Mouse (Mus musculus): ENCODE data around the gene Map2k4. TPM values are rescaled to one million over a fixed set of nuclear protein-coding genes. Genes with fewer than 3 reads are reported as not detected.

The Map2k4 gene
- 153 and 157 TPM in 2 replicates for total RNA-seq (2014; rRNA removed)
- 83.5 and 111 TPM in 2 replicates for polyA plus RNA-seq (2015; fragmentation: Nextera tagmentation; extraction: Ambion mirVana)

DNA sequence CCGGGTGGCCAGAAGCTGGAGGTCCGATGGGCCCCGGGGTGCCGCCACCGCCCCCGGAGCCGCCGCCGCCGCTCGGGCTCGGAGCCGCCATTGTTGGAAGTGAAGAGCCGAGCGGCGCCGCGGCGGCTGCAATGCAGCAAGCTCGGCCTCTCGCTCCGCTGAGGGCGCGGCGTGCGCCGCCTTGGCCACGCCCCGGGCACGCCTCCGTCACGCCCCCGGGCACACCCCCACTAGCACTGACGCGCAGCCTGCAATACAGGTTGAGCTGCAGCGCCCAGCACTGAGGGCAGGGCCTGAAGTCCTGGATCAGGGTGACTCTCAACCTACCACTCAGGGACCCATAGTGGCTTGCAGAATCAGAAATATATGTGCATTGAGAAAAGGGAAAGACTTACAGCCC lies at the start of gene Map2k4:
TSS of gene Map2k4 (minus strand) at position 144 of the 400 bp plus-strand sequence.
- H3K27me3 ChIP-seq (ENCODE audit: insufficient read depth, low read length), result no peaks in the 10 kb centered on the region
- ATAC-seq (peak; percentile 100), DNase-seq (peak; percentile 94)
- H3K9ac ChIP-seq, result peak within 1 kb of the TSS; percentile 95
- H3K4me3 ChIP-seq (ENCODE audit: low read depth, low read length), result peak within 1 kb of the TSS; percentile 98
- WGBS, result 3% methylated on average over 36 of the region's 36 CpGs
- TF ChIP-seq CTCF (IDR thresholded peaks at IDR 0.05; ENCODE audit: low read depth), result 0 out of 2 replicates have a peak, but pooled peaks have one; percentile 9
- peak within 1 kb of the TSS; percentile 89 for H3K27ac ChIP-seq (ENCODE audit: low read depth, low read length)
- H3K9me3 ChIP-seq (ENCODE audit: low read length), result no peaks in the 10 kb centered on the region
- peaks cover 8% of the 10 kb centered on the region; the same call in 1 of the 2 replicates for H3K4me1 ChIP-seq (ENCODE audit: insufficient read depth)
- H3K36me3 ChIP-seq (ENCODE audit: insufficient read depth), result no peaks in the 10 kb centered on the region
- H3K4me2 ChIP-seq (ENCODE audit: low read depth), result peak within 1 kb of the TSS; percentile 69

DNA sequence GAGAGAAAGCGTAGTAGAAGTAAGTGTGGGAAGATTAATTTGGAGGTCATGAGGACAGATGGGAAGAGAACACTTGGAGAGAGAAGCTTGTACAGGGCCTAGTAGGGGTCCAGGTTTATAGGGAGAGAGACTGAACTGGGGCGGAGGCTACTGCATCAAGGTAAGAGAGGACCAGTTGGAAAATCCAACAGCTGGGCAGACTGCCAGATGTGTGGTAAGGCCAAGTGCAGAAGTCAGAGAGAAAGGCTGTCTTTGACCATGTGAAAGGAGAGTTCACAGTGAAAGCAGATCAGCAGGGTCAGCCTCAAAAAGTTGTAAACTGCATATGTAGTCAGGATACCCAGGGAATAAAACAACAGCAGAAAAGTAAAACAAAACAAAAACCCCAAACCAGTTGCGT lies 36.5 kb upstream of the Map2k4 start:
- DNase-seq, result no peak
- no peak overlapping the region for H3K9ac ChIP-seq
- no peak overlapping the region for H3K4me3 ChIP-seq (ENCODE audit: low read depth, low read length)
- no peak for TF ChIP-seq CTCF (IDR thresholded peaks at IDR 0.05; ENCODE audit: low read depth)
- WGBS, result 90% methylated on average over 3 of the region's 3 CpGs
- peaks cover 44% of the 10 kb centered on the region for H3K36me3 ChIP-seq (ENCODE audit: insufficient read depth)
- H3K4me2 ChIP-seq (ENCODE audit: low read depth), result no peak overlapping the region
- no peak overlapping the region for H3K27ac ChIP-seq (ENCODE audit: low read depth, low read length)
- H3K9me3 ChIP-seq (ENCODE audit: low read length), result no peaks in the 10 kb centered on the region
- no peaks in the 10 kb centered on the region for H3K27me3 ChIP-seq (ENCODE audit: insufficient read depth, low read length)
- ATAC-seq, result no peak
- no peaks in the 10 kb centered on the region for H3K4me1 ChIP-seq (ENCODE audit: insufficient read depth)

DNA sequence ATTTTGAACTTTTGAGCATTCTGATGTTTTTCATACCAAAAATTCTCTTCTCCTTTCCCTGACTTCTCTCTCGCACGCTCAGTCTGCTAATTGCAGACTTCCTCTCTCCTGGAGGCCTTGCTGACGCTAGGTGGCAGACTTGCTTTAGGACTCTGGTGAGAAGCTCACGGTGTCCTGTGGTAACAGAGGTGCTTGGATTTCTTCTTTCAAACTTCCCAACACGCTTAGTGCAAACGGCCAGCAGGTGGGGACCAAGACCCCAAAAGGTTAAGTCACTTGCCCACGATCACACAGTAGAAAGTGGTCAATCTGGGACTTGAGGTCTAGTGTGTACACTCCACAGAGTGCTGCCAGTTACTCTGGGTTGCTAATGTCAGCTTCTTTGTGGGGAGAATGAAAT lies 32.8 kb upstream of the Map2k4 start:
- Histone ChIP-seq H3K4me2 (ENCODE audit: low read depth) (no peak overlapping the region), H3K4me1 (ENCODE audit: insufficient read depth) (no peaks in the 10 kb centered on the region), H3K4me3 (ENCODE audit: low read depth, low read length) (no peak overlapping the region), H3K27me3 (ENCODE audit: insufficient read depth, low read length) (no peaks in the 10 kb centered on the region), H3K36me3 (ENCODE audit: insufficient read depth) (peaks cover 29% of the 10 kb centered on the region), H3K9ac (no peak overlapping the region), H3K9me3 (ENCODE audit: low read length) (no peaks in the 10 kb centered on the region), H3K27ac (ENCODE audit: low read depth, low read length) (no peak overlapping the region)
- peak; percentile 93 for TF ChIP-seq CTCF (IDR thresholded peaks at IDR 0.05; ENCODE audit: low read depth)
- 9% methylated on average over 7 of the region's 7 CpGs for WGBS
- ATAC-seq (peak; percentile 90), DNase-seq (peak; percentile 87)

DNA sequence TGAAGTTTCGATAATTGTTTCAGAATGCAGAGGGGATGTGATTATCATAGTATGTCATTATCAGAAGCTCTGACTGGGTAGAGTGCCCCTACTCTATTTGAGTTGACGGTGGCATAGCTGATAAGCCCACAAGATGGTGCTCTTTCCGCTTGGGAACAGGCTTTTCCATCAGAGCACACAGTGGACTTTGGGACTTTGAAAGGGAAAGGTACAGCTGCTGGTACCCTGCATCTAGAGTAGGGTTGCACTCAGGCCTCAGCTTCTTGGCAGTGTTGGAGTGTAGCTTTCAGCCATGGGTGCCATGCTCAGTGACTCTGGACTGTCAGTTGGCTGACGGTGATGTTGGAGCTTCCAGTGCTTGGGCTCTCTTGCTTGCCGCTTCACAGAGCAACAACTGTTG lies 32.2 kb upstream of the Map2k4 start:
- peak; percentile 84 for TF ChIP-seq CTCF (IDR thresholded peaks at IDR 0.05; ENCODE audit: low read depth)
- 68% methylated on average over 5 of the region's 5 CpGs for WGBS
- Histone ChIP-seq H3K9me3 (ENCODE audit: low read length) (no peaks in the 10 kb centered on the region), H3K4me2 (ENCODE audit: low read depth) (no peak overlapping the region), H3K27ac (ENCODE audit: low read depth, low read length) (no peak overlapping the region), H3K4me3 (ENCODE audit: low read depth, low read length) (no peak overlapping the region), H3K27me3 (ENCODE audit: insufficient read depth, low read length) (no peaks in the 10 kb centered on the region), H3K36me3 (ENCODE audit: insufficient read depth) (peaks cover 34% of the 10 kb centered on the region), H3K4me1 (ENCODE audit: insufficient read depth) (no peaks in the 10 kb centered on the region), H3K9ac (no peak overlapping the region)
- ATAC-seq (peak; percentile 78), DNase-seq (peak; percentile 65)

DNA sequence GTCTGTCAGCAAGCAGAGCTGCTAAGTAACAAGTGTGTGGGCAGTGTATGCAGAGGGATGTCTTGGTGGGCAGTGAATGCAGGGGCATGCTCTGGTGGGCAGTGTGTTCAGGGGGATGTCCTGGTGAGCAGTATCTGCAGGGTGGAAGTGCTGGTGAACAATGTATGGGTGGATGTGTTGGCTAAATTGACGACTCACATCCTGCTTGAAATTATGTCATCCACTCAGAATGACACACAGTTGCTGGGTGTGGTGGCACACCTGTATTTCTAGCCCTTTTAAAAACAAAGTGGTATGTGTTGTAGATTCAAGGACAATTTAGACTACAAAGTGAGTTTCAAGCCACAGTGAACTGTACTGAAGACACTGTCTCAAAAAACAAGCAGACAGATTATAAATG lies 30.1 kb upstream of the Map2k4 start:
- no peak overlapping the region for H3K9ac ChIP-seq
- H3K4me1 ChIP-seq (ENCODE audit: insufficient read depth), result no peaks in the 10 kb centered on the region
- whole genome bisulfite sequencing, result 94% methylated on average over 1 of the region's 1 CpGs
- no peak overlapping the region for H3K27ac ChIP-seq (ENCODE audit: low read depth, low read length)
- no peaks in the 10 kb centered on the region for H3K27me3 ChIP-seq (ENCODE audit: insufficient read depth, low read length)
- H3K4me2 ChIP-seq (ENCODE audit: low read depth), result no peak overlapping the region
- no peak overlapping the region for H3K4me3 ChIP-seq (ENCODE audit: low read depth, low read length)
- H3K9me3 ChIP-seq (ENCODE audit: low read length), result no peaks in the 10 kb centered on the region
- DNase-seq (no peak), ATAC-seq (no peak)
- TF ChIP-seq CTCF (IDR thresholded peaks at IDR 0.05; ENCODE audit: low read depth), result no peak
- peaks cover 44% of the 10 kb centered on the region for H3K36me3 ChIP-seq (ENCODE audit: insufficient read depth)

DNA sequence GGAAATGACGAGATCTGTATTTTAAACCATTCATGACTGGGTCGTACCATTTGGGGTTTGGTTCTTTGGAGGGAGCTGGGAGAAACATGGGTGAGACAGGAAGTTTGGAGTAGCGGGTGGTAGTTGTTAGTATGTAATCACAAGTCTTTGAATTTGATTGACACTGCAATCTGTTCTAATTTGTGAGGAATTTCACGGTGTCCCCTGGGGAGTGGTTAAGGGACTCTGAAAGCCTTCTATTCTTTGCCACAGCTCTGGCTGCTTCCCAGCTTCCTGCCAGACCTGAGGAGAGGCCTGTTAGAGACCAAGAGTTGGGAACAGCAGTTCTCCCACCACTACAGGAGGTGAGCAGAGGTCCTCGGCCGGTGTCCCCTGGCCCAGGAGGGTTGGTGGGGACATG lies 28.1 kb upstream of the Map2k4 start:
- Histone ChIP-seq H3K36me3 (ENCODE audit: insufficient read depth) (peaks cover 28% of the 10 kb centered on the region), H3K27me3 (ENCODE audit: insufficient read depth, low read length) (no peaks in the 10 kb centered on the region), H3K9ac (no peak overlapping the region), H3K27ac (ENCODE audit: low read depth, low read length) (no peak overlapping the region), H3K4me1 (ENCODE audit: insufficient read depth) (no peaks in the 10 kb centered on the region), H3K4me3 (ENCODE audit: low read depth, low read length) (no peak overlapping the region), H3K4me2 (ENCODE audit: low read depth) (no peak overlapping the region), H3K9me3 (ENCODE audit: low read length) (no peaks in the 10 kb centered on the region)
- no peak; the same call in 1 of the 2 replicates for ATAC-seq
- WGBS, result 31% methylated on average over 6 of the region's 6 CpGs
- DNase-seq, result peak; percentile 41
- no peak for TF ChIP-seq CTCF (IDR thresholded peaks at IDR 0.05; ENCODE audit: low read depth)

DNA sequence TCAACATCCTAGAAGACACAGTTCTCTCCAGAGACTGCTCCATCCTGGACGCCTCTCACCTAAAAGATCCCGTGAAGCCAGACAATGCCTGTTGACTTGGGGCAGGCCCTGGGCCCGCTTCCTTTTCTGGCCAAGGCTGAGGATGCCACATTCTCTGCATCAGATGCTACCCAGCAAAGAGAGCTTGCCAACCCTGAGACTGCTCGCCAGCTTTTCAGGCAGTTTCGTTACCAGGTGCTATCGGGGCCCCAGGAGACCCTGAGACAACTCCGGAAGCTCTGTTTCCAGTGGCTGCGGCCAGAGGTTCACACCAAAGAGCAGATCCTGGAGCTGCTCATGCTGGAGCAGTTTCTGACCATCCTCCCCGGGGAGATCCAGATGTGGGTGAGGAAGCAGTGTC lies 26.3 kb upstream of the Map2k4 start:
- Histone ChIP-seq H3K9ac (no peak overlapping the region), H3K27ac (ENCODE audit: low read depth, low read length) (no peak overlapping the region), H3K4me1 (ENCODE audit: insufficient read depth) (no peaks in the 10 kb centered on the region), H3K4me2 (ENCODE audit: low read depth) (no peak overlapping the region), H3K27me3 (ENCODE audit: insufficient read depth, low read length) (no peaks in the 10 kb centered on the region), H3K36me3 (ENCODE audit: insufficient read depth) (peaks cover 23% of the 10 kb centered on the region), H3K4me3 (ENCODE audit: low read depth, low read length) (no peak overlapping the region), H3K9me3 (ENCODE audit: low read length) (no peaks in the 10 kb centered on the region)
- no peak for ATAC-seq
- WGBS, result 81% methylated on average over 9 of the region's 9 CpGs
- DNase-seq, result no peak
- TF ChIP-seq CTCF (IDR thresholded peaks at IDR 0.05; ENCODE audit: low read depth), result no peak

Data from forebrain, postnatal 0 days (tissue).